Mouse (Mus musculus): ENCODE results near the gene Mrpl4. TPM values are rescaled to one million over a fixed set of nuclear protein-coding genes. Genes with fewer than 3 reads are reported as not detected.

The Mrpl4 gene
- 120 and 132 TPM in 2 replicates for polyA plus RNA-seq (2014; fragmentation: Nextera tagmentation; extraction: Ambion mirVana)

DNA sequence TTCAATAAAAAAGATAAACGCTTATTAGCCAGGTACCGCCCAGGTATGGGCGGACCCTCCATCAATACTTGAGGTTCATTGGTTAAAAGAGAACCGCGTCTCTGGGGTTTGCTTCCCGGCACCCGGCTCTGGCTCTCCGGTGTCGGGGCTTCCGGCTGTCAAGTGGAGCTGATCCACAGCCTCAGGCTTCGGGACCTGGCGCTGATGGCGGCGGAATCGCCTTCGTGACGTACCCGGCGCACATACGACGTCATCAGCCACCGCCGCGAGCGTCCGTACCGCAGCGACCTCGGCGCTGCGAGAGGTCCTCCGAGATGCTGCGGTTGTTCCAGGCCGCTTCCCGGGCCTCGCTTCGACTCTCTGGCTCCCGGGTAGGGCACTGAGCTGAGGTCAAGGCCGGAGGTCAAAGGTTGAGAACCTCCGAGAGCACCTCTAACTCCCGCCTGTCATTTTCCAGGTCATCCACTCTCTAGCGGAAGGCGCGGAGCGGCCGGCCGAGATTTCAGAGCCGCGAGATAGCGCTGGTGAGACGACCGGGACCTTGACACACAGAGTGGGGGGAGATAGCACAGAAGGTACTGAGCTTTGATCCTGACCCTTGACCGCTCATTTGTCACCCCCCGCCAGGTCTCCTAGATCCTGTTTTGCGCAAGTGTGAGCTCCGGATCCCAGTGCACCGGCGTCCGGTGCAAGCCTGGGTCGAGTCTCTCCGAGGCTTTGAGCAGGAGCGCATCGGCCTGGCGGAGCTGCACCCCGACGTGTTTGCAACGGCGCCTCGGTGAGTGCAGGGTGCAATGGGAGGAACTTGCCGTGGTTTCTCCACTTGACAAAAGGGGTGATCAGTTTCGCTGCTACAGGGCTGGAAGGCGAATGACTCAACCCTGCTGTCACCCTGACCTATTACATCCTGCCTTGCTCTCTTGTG lies at the start of gene Mrpl4:
Gene Mrpl4, plus strand, starts transcription at position 112 of the 925 bp plus-strand sequence.
- Histone ChIP-seq H3K9me3 (ENCODE audit: control insufficient read depth, low read length) (no peaks in the 10 kb centered on the region), H3K36me3 (ENCODE audit: control insufficient read depth, insufficient read depth, low read length) (no peaks in the 10 kb centered on the region), H3K27ac (ENCODE audit: low read depth, low read length) (peak within 1 kb of the TSS; percentile 31), H3K4me2 (replicated peaks; ENCODE audit: low read depth, low read length) (peak within 1 kb of the TSS; percentile 86), H3K4me3 (ENCODE audit: low read depth, low read length) (peak within 1 kb of the TSS; percentile 88), H3K27me3 (ENCODE audit: control insufficient read depth, insufficient read depth, low read length) (no peaks in the 10 kb centered on the region), H3K4me1 (replicated peaks; ENCODE audit: control insufficient read depth, insufficient read depth, low read length) (no peaks in the 10 kb centered on the region), H3K9ac (ENCODE audit: low read depth, low read length) (peak within 1 kb of the TSS; percentile 82)
- ATAC-seq (ENCODE audit: low FRiP score), result peak; percentile 92
- DNase-seq (ENCODE audit: low spot score), result peak; percentile 96
- under 1% methylated on average over 72 of the region's 72 CpGs for WGBS

DNA sequence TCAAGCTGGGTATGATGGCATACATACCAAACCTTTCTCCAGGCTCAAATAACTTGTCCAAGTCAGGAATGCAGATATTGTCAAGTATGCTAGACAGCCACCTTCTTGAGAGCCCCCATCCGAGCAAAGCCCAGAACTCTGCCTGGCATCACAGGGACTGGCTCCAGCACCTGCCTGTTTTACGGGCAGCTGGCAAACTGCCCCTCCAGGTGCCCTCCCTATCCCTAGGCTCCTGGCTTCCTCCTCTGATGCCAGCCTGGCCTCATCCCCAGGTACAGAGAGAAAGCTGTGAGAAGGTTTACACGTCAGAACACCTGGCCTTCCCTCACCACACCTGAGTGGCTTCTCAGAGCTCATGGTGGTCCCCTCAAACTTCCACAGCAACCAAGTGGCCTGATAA lies 45.5 kb upstream of the Mrpl4 start:
- WGBS, result 80% methylated on average over 3 of the region's 3 CpGs
- no peaks in the 10 kb centered on the region for H3K36me3 ChIP-seq (ENCODE audit: control insufficient read depth, insufficient read depth, low read length)
- H3K9ac ChIP-seq (ENCODE audit: low read depth, low read length), result no peak overlapping the region
- ATAC-seq (ENCODE audit: low FRiP score), result no peak
- H3K9me3 ChIP-seq (ENCODE audit: control insufficient read depth, low read length), result no peaks in the 10 kb centered on the region
- no peaks in the 10 kb centered on the region for H3K4me1 ChIP-seq (replicated peaks; ENCODE audit: control insufficient read depth, insufficient read depth, low read length)
- no peak overlapping the region for H3K4me3 ChIP-seq (ENCODE audit: low read depth, low read length)
- DNase-seq (ENCODE audit: low spot score), result no peak
- no peaks in the 10 kb centered on the region for H3K27me3 ChIP-seq (ENCODE audit: control insufficient read depth, insufficient read depth, low read length)
- H3K27ac ChIP-seq (ENCODE audit: low read depth, low read length), result no peak overlapping the region
- no peak overlapping the region for H3K4me2 ChIP-seq (replicated peaks; ENCODE audit: low read depth, low read length)

DNA sequence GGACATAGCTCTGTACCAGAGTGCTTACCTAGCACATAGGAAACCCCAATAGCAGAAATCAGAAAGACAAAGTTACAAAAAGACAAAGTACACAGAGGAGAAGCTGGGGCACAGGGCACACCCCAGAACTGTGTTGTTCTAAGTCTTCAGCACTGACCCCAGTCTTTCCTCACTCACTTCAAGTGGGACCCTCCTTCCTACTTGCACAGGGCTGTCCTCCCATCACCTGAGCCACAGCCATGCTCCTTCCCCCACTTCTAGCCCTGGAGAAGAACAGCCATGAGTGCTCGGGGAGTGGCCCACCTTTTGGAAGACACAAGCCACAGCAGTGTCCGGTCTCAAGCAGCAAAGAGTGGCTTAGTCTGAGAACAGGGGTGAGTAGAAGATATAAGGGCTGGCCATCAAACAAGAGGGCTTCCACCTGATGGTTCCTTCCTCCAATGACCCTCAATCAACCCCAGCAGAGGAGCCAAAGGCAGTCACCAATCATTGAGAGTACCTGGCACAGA lies 43.1 kb upstream of the Mrpl4 start, which contains the start of gene Dnmt1:
Gene Dnmt1, minus strand, starts transcription at position 459 of the 509 bp plus-strand sequence.
- H3K9ac ChIP-seq (ENCODE audit: low read depth, low read length), result no peak within 1 kb of the TSS
- H3K4me3 ChIP-seq (ENCODE audit: low read depth, low read length), result no peak within 1 kb of the TSS
- H3K4me2 ChIP-seq (replicated peaks; ENCODE audit: low read depth, low read length), result no peak within 1 kb of the TSS
- DNase-seq (ENCODE audit: low spot score) (no peak), ATAC-seq (ENCODE audit: low FRiP score) (no peak)
- no peak within 1 kb of the TSS for H3K27ac ChIP-seq (ENCODE audit: low read depth, low read length)
- H3K36me3 ChIP-seq (ENCODE audit: control insufficient read depth, insufficient read depth, low read length), result no peaks in the 10 kb centered on the region
- WGBS, result 92% methylated on average over 2 of the region's 2 CpGs
- H3K4me1 ChIP-seq (replicated peaks; ENCODE audit: control insufficient read depth, insufficient read depth, low read length), result no peaks in the 10 kb centered on the region
- H3K9me3 ChIP-seq (ENCODE audit: control insufficient read depth, low read length), result no peaks in the 10 kb centered on the region
- H3K27me3 ChIP-seq (ENCODE audit: control insufficient read depth, insufficient read depth, low read length), result no peaks in the 10 kb centered on the region

DNA sequence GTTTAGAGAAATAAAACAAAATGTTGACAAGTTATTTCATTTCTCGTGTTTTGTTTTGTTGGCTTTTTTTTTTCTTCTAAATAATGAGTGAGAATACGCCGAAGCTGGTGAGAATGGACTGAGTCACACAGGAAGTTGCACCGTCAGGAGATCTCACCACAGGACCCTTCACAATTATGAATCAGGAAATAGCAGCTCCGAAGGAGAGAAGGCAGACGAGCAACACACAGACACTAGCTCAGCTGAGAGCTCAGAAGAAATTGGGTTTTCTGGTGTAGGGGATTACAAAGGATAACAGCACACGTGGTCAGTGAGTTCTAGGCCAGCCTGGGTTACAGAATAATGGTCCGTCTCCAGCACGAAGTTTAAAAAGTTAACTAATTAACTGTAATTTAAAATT lies 41.0 kb upstream of the Mrpl4 start:
- no peak for DNase-seq (ENCODE audit: low spot score)
- H3K4me1 ChIP-seq (replicated peaks; ENCODE audit: control insufficient read depth, insufficient read depth, low read length), result no peaks in the 10 kb centered on the region
- no peak overlapping the region for H3K4me2 ChIP-seq (replicated peaks; ENCODE audit: low read depth, low read length)
- no peaks in the 10 kb centered on the region for H3K27me3 ChIP-seq (ENCODE audit: control insufficient read depth, insufficient read depth, low read length)
- no peak overlapping the region for H3K9ac ChIP-seq (ENCODE audit: low read depth, low read length)
- H3K27ac ChIP-seq (ENCODE audit: low read depth, low read length), result no peak overlapping the region
- no peak for ATAC-seq (ENCODE audit: low FRiP score)
- WGBS, result 76% methylated on average over 9 of the region's 9 CpGs
- no peaks in the 10 kb centered on the region for H3K9me3 ChIP-seq (ENCODE audit: control insufficient read depth, low read length)
- no peaks in the 10 kb centered on the region for H3K36me3 ChIP-seq (ENCODE audit: control insufficient read depth, insufficient read depth, low read length)
- H3K4me3 ChIP-seq (ENCODE audit: low read depth, low read length), result no peak overlapping the region

DNA sequence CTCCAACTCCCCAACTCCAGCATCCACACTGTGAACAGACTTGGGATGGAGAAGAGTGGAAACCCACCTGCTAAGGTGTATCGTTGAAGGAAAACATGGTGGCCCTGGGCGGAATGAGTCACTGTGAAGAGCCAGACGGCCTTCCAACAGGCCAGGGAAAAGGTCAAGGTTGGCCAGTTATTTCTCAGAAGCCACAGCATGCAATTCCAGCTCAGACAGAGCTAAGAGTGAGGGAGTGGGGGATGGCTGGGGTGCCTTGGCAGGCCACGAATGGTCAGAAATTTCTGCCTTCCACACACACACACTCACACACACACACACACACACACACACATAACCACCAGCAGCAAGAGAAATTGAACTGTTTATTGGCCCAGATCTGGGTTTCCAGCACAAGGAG lies 36.9 kb upstream of the Mrpl4 start:
- no peaks in the 10 kb centered on the region for H3K27me3 ChIP-seq (ENCODE audit: control insufficient read depth, insufficient read depth, low read length)
- 90% methylated on average over 4 of the region's 4 CpGs for WGBS
- ATAC-seq (ENCODE audit: low FRiP score) (no peak), DNase-seq (ENCODE audit: low spot score) (no peak)
- H3K4me2 ChIP-seq (replicated peaks; ENCODE audit: low read depth, low read length), result no peak overlapping the region
- no peak overlapping the region for H3K9ac ChIP-seq (ENCODE audit: low read depth, low read length)
- H3K9me3 ChIP-seq (ENCODE audit: control insufficient read depth, low read length), result no peaks in the 10 kb centered on the region
- no peak overlapping the region for H3K4me3 ChIP-seq (ENCODE audit: low read depth, low read length)
- no peaks in the 10 kb centered on the region for H3K4me1 ChIP-seq (replicated peaks; ENCODE audit: control insufficient read depth, insufficient read depth, low read length)
- no peak overlapping the region for H3K27ac ChIP-seq (ENCODE audit: low read depth, low read length)
- H3K36me3 ChIP-seq (ENCODE audit: control insufficient read depth, insufficient read depth, low read length), result no peaks in the 10 kb centered on the region

DNA sequence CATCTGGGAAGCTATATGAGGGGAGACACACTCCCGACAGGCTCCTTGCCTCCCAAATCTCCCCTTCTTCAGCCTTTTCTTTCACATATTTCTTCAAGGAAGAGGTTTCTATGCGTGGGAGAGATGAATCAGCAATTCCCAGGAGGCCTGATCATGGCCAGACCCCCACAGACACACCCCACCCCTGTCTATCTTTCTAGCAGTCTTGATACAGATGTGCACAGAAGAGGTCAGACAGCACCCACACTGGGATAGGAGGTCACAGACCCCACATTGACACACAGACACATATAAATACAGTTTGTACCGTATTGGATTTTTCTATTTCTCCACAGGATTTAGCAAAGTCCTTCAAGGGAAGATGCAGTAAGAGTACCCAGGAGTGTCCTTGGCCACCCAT lies 36.5 kb upstream of the Mrpl4 start:
- WGBS, result 91% methylated on average over 3 of the region's 3 CpGs
- DNase-seq (ENCODE audit: low spot score), result no peak
- no peaks in the 10 kb centered on the region for H3K4me1 ChIP-seq (replicated peaks; ENCODE audit: control insufficient read depth, insufficient read depth, low read length)
- no peak overlapping the region for H3K27ac ChIP-seq (ENCODE audit: low read depth, low read length)
- H3K36me3 ChIP-seq (ENCODE audit: control insufficient read depth, insufficient read depth, low read length), result no peaks in the 10 kb centered on the region
- no peak overlapping the region for H3K4me2 ChIP-seq (replicated peaks; ENCODE audit: low read depth, low read length)
- no peaks in the 10 kb centered on the region for H3K9me3 ChIP-seq (ENCODE audit: control insufficient read depth, low read length)
- H3K9ac ChIP-seq (ENCODE audit: low read depth, low read length), result no peak overlapping the region
- no peaks in the 10 kb centered on the region for H3K27me3 ChIP-seq (ENCODE audit: control insufficient read depth, insufficient read depth, low read length)
- no peak for ATAC-seq (ENCODE audit: low FRiP score)
- no peak overlapping the region for H3K4me3 ChIP-seq (ENCODE audit: low read depth, low read length)

DNA sequence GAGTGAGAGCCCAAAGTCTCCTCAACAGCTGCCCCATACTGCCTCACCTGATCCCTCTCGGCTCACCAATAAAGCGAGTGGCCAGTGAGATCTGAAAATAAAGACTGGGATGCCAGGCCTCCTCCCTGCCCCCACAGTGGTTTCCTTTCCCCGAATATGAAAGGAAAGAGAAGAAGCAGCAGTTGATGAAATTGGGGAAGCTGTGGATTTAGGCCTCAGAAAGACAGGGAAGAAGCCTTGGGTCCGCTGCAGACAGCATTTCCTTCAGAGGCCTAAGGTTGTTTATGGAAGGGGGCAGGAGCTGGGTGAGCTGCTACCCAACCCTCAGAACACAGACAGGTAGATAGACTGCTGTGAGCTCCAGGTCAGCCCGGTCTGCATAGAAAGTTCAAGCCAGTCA lies 35.8 kb upstream of the Mrpl4 start:
- Histone ChIP-seq H3K4me1 (replicated peaks; ENCODE audit: control insufficient read depth, insufficient read depth, low read length) (no peaks in the 10 kb centered on the region), H3K9me3 (ENCODE audit: control insufficient read depth, low read length) (no peaks in the 10 kb centered on the region), H3K4me3 (ENCODE audit: low read depth, low read length) (no peak overlapping the region), H3K27ac (ENCODE audit: low read depth, low read length) (no peak overlapping the region), H3K27me3 (ENCODE audit: control insufficient read depth, insufficient read depth, low read length) (no peaks in the 10 kb centered on the region), H3K4me2 (replicated peaks; ENCODE audit: low read depth, low read length) (no peak overlapping the region), H3K9ac (ENCODE audit: low read depth, low read length) (no peak overlapping the region), H3K36me3 (ENCODE audit: control insufficient read depth, insufficient read depth, low read length) (no peaks in the 10 kb centered on the region)
- ATAC-seq (ENCODE audit: low FRiP score), result no peak
- no peak for DNase-seq (ENCODE audit: low spot score)
- WGBS, result 81% methylated on average over 5 of the region's 5 CpGs

DNA sequence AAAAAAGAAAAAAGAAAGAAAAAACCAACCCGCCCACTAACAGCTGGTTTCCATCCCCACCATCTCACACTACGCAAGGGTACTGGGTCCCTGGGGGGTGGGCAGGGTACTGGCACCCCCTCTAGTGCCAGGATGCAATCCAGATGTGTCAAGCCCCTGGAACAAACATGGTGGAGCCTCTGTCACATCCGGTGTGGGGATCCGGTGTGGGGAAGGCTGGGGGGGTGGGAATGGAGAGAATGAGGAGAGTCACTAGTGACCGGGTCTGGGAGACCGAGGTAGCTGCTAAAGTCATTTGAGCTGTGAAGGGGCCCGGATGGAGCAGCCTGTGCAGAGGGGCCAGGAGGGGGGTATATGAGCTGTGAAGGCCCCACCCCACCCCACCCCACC lies 30.8 kb upstream of the Mrpl4 start:
- peak overlapping the region; percentile 1; the same call in 1 of the 2 replicates for H3K9ac ChIP-seq (ENCODE audit: low read depth, low read length)
- H3K27me3 ChIP-seq (ENCODE audit: control insufficient read depth, insufficient read depth, low read length), result no peaks in the 10 kb centered on the region
- H3K9me3 ChIP-seq (ENCODE audit: control insufficient read depth, low read length), result no peaks in the 10 kb centered on the region
- ATAC-seq (ENCODE audit: low FRiP score) (no peak), DNase-seq (ENCODE audit: low spot score) (no peak)
- no peak overlapping the region for H3K4me2 ChIP-seq (replicated peaks; ENCODE audit: low read depth, low read length)
- 66% methylated on average over 7 of the region's 7 CpGs for WGBS
- H3K4me1 ChIP-seq (replicated peaks; ENCODE audit: control insufficient read depth, insufficient read depth, low read length), result peaks cover 2% of the 10 kb centered on the region
- no peak overlapping the region for H3K4me3 ChIP-seq (ENCODE audit: low read depth, low read length)
- H3K27ac ChIP-seq (ENCODE audit: low read depth, low read length), result peak overlapping the region; percentile 6; the same call in 1 of the 2 replicates
- no peaks in the 10 kb centered on the region for H3K36me3 ChIP-seq (ENCODE audit: control insufficient read depth, insufficient read depth, low read length)
